Mouse (Mus musculus) heart, adult 2 months (tissue): ENCODE measurements around the gene Dusp16. TPM values are rescaled to one million over a fixed set of nuclear protein-coding genes. Genes with fewer than 3 reads are reported as not detected.
A peak's percentile ranks its signal among the peaks of the same experiment; 100 is the strongest.

Source experiments
- DNase-seq, 2 experiments: peaks; one replicate each; pipeline ENCODE4 v3.0.0; 2021
- H3K27ac ChIP-seq: fragments of 200-600 bp; 2 replicates; pipeline ENCODE4 v1.8.1; 2022
- H3K27me3 ChIP-seq: fragments of 200-500 bp; 2 replicates; pipeline ENCODE4 v1.6.1; 2012; ENCODE audit warnings: mild to moderate bottlenecking, low read length, inconsistent platforms, mixed read lengths; ENCODE audit not compliant: control insufficient read depth, insufficient read depth
- H3K36me3 ChIP-seq: fragments of 200-500 bp; 2 replicates; pipeline ENCODE4 v1.6.1; 2012; ENCODE audit warnings: low read length, inconsistent platforms; ENCODE audit not compliant: control insufficient read depth, insufficient read depth
- H3K4me1 ChIP-seq: fragments of 200-500 bp; 2 replicates; pipeline ENCODE4 v1.6.1; 2011; ENCODE audit warnings: low read length; ENCODE audit not compliant: control insufficient read depth, insufficient read depth
- H3K4me3 ChIP-seq: fragments of 200-600 bp; 2 replicates; pipeline ENCODE4 v1.8.1; 2022
- H3K79me2 ChIP-seq: fragments of 200-500 bp; replicated peaks from 2 replicates; pipeline ENCODE4 v1.6.1; 2012; ENCODE audit warnings: mild to moderate bottlenecking, inconsistent platforms, low read length, moderate library complexity, mixed read lengths; ENCODE audit not compliant: control insufficient read depth, insufficient read depth
- H3K9ac ChIP-seq: fragments of 200-500 bp; 2 replicates; pipeline ENCODE4 v1.6.1; 2012; ENCODE audit warnings: low read depth, mild to moderate bottlenecking, control low read depth, inconsistent platforms, low read length, mixed read lengths
- CTCF ChIP-seq: fragments of 200-600 bp; IDR thresholded peaks from 2 replicates; pipeline ENCODE4 v1.8.1; 2022; ENCODE audit warnings: antibody characterized with exemption, mild to moderate bottlenecking, moderate library complexity
- EP300 ChIP-seq: fragments of 200-500 bp; IDR thresholded peaks from 2 replicates; pipeline ENCODE4 v1.6.1; 2011; ENCODE audit warnings: low read depth, low read length, control low read depth; ENCODE audit not compliant: insufficient read depth
- POLR2A ChIP-seq: fragments of 200-500 bp; IDR thresholded peaks from 2 replicates; pipeline ENCODE4 v1.6.1; 2011; ENCODE audit warnings: mild to moderate bottlenecking, low read depth, low read length, control low read depth; ENCODE audit not compliant: insufficient read depth
- WGBS: fragments of 180-500 bp; shearing (Covaris S2); methylation state at CpG from one replicate; pipeline ENCODE4 v1.1.7; 2018; 5-methylcytosine and 5-hydroxymethylcytosine counted together
- intact Hi-C: fragments of 180-260 bp; cut with DNase I; formaldehyde crosslinking; loops from one replicate; pipeline ENCODE4 v1.15.1; 2025
- polyA plus RNA-seq: library from polyadenylated mRNA; depleted of rRNA; stranded (reverse); fragments of >200 nt; gene quantifications from 2 replicates; pipeline ENCODE4 v1.2.3, GENCODE M21; 2012
- total RNA-seq, 2 experiments: library from RNA; stranded (reverse); gene quantifications; 2 replicates each; pipeline ENCODE4 v1.2.3; 2021

The Dusp16 gene
- total and polyA plus RNA-seq, 3 experiments: 8.2 to 23.8 (median 20.9) TPM

- H3K27me3 ChIP-seq: no peaks in the 10 kb centered on the region
- WGBS: 61% methylated on average over 1 of the region's 1 CpGs
- H3K36me3 ChIP-seq: peaks cover 2% of the 10 kb centered on the region; the same call in 1 of the 2 replicates
- H3K9ac ChIP-seq: no peak overlapping the region
- H3K27ac ChIP-seq: peak overlapping the region; percentile 23
- intact Hi-C loops: no loop called here
- no peak for DNase-seq
- H3K4me3 ChIP-seq: no peak overlapping the region
- TF ChIP-seq CTCF (peak; percentile 26), EP300 (no peak), POLR2A (no peak)
- H3K79me2 ChIP-seq: peaks cover 11% of the 10 kb centered on the region
- H3K4me1 ChIP-seq: peaks cover 6% of the 10 kb centered on the region
These were observed 19.0 kb downstream of the Dusp16 start for GRCm38 (mm10) chr6:134773292-134773893.

DNA sequence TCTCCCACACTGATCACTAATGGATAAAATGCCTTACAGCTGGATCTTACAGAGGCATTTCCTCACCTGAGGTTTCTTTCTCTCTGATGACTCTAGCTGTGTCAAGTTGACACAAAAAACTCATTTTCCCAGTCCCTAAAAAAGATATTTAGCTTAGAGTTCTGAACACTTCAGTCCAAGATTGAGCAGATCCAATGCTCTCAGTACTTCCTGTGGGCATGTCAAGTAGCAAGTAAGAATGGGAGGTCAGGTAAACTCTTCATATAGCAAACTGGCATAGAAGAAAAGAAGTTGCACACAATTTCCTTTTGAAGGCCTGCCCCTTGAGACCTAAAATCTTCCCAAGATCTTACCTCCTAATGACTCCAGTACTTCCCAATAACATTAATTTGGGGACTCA is 22.1 kb downstream of the Dusp16 start:
- Histone ChIP-seq H3K79me2 (peaks cover 9% of the 10 kb centered on the region), H3K4me3 (no peak overlapping the region), H3K36me3 (peaks cover 2% of the 10 kb centered on the region; the same call in 1 of the 2 replicates), H3K27ac (no peak overlapping the region), H3K27me3 (no peaks in the 10 kb centered on the region), H3K4me1 (peaks cover 7% of the 10 kb centered on the region), H3K9ac (no peak overlapping the region)
- no peak for DNase-seq
- intact Hi-C loops: no loop called here
- TF ChIP-seq EP300 (no peak), POLR2A (no peak), CTCF (no peak)

- Histone ChIP-seq H3K79me2 (peaks cover 10% of the 10 kb centered on the region), H3K4me1 (peaks cover 9% of the 10 kb centered on the region), H3K4me3 (no peak overlapping the region), H3K36me3 (peaks cover 11% of the 10 kb centered on the region), H3K27ac (no peak overlapping the region), H3K9ac (no peak overlapping the region), H3K27me3 (no peaks in the 10 kb centered on the region)
- TF ChIP-seq POLR2A (no peak), EP300 (no peak), CTCF (no peak)
- 68% methylated on average over 5 of the region's 5 CpGs for WGBS
- intact Hi-C loops: no loop called here
- peak in 1 of 2 experiments; percentile 25 for DNase-seq
These were observed 27.9 kb downstream of the Dusp16 start for GRCm38 (mm10) chr6:134764441-134765061.

GRCm38 (mm10) chr6:134763436-134763835 is 29.0 kb downstream of the Dusp16 start:
- WGBS: 30% methylated on average over 1 of the region's 1 CpGs
- H3K36me3 ChIP-seq: peaks cover 11% of the 10 kb centered on the region
- intact Hi-C loops: no loop called here
- peaks cover 8% of the 10 kb centered on the region for H3K79me2 ChIP-seq
- no peak overlapping the region for H3K27ac ChIP-seq
- no peak for DNase-seq
- peaks cover 9% of the 10 kb centered on the region for H3K4me1 ChIP-seq
- H3K4me3 ChIP-seq: no peak overlapping the region
- H3K9ac ChIP-seq: no peak overlapping the region
- TF ChIP-seq EP300: no peak
- TF ChIP-seq CTCF: no peak
- no peak for TF ChIP-seq POLR2A
- H3K27me3 ChIP-seq: no peaks in the 10 kb centered on the region

DNA sequence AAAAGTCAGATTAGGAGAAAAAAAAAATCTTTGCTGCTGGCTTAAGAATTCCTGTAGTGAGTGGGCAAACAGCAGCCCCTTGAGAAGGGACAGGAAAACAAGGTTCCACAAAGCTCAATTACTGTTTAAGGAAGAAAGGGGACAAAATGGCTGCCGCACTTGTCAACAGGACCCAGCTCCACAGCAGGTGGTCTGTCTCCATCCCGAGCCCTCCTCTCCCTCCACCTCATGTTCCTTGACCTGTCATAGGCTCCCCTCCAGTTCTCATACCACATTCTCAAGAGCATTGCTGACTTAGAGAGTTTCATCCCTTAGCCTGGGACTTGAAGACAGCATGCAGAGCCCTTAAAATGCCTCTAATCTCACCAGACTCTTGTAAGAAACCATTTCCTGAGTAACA is 30.6 kb downstream of the Dusp16 start:
- intact Hi-C loops: no loop called here

DNA sequence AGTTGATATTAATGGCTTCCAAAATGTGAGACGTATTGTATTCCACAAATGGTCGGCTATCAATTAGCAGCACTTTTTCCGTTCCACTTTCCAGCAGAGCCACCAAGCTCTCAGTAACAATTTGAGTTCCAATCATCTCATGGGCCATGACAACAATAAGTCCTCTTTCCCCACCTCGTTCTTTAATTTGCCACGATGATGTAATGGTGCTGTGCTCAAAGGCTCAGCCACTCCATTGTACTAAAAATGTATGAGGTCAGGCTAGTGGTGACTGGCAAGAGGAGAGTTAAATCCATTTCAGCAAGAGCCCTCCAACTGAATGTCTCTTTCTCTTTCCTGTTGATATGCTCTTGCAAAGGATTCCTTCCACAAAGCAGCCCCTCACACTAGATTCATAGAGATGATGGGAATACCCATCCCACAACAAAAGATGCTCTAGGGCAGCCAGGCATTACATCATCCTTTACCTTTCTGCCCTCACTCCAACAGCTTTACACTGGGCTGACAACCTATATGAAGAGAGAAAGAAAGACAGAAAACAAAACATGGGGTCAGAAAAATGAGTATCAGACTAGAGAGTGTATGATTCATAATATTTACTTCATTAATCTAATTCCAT is 31.4 kb downstream of the Dusp16 start:
- Histone ChIP-seq H3K27me3 (no peaks in the 10 kb centered on the region), H3K9ac (no peak overlapping the region), H3K27ac (no peak overlapping the region), H3K4me3 (no peak overlapping the region), H3K4me1 (peaks cover 8% of the 10 kb centered on the region), H3K36me3 (peaks cover 11% of the 10 kb centered on the region), H3K79me2 (peaks cover 6% of the 10 kb centered on the region)
- no peak for DNase-seq
- TF ChIP-seq POLR2A: no peak
- TF ChIP-seq EP300: no peak
- TF ChIP-seq CTCF: no peak
- intact Hi-C loops: no loop called here
- 46% methylated on average over 5 of the region's 5 CpGs for WGBS

More for the DNA sequence above, 30.6 kb downstream of the Dusp16 start:
- Histone ChIP-seq H3K79me2 (peaks cover 6% of the 10 kb centered on the region), H3K27ac (no peak overlapping the region), H3K4me1 (peaks cover 8% of the 10 kb centered on the region), H3K9ac (no peak overlapping the region), H3K4me3 (no peak overlapping the region), H3K36me3 (peaks cover 11% of the 10 kb centered on the region), H3K27me3 (no peaks in the 10 kb centered on the region)
- TF ChIP-seq CTCF: no peak
- no peak for TF ChIP-seq EP300
- TF ChIP-seq POLR2A: no peak
- DNase-seq: no peak
- 67% methylated on average over 2 of the region's 2 CpGs for WGBS
